Mouse (Mus musculus) G1E (cell line): ENCODE data around the gene Ptprm.

ENCODE experiments used
- CTCF ChIP-seq: IDR thresholded peaks from 2 replicates; pipeline ENCODE4 v1.5.1; 2012; ENCODE audit warnings: low read depth, low read length, inconsistent platforms, mixed read lengths
- GATA1 ChIP-seq: IDR thresholded peaks from 2 replicates; pipeline ENCODE4 v1.6.1; 2012; ENCODE audit warnings: borderline replicate concordance, low read length, inconsistent platforms, mixed read lengths
- GATA2 ChIP-seq: IDR thresholded peaks from 2 replicates; pipeline ENCODE4 v1.6.1; 2012; ENCODE audit warnings: low read depth, low read length, inconsistent platforms, borderline replicate concordance
- POLR2AphosphoS5 ChIP-seq: IDR thresholded peaks from 2 replicates; pipeline ENCODE4 v1.6.1; 2012; ENCODE audit warnings: low read depth, low read length, inconsistent platforms; ENCODE audit not compliant: insufficient replicate concordance
- TAL1 ChIP-seq: conservative IDR thresholded peaks from 2 replicates; pipeline ENCODE4 v1.6.1; 2012; ENCODE audit warnings: low read depth, low read length, inconsistent platforms, mixed read lengths

- no peak for TF ChIP-seq GATA1
- no peak for TF ChIP-seq CTCF
- no peak for TF ChIP-seq POLR2AphosphoS5
- TF ChIP-seq TAL1 = no peak
- no peak for TF ChIP-seq GATA2
Measured at GRCm38 (mm10) chr17:66710568-66710967, 643.7 kb downstream of the Ptprm start.
